Mouse (Mus musculus) kidney, adult 2 months (tissue): ENCODE measurements around the gene Erbb4. TPM values are rescaled to one million over a fixed set of nuclear protein-coding genes. Genes with fewer than 3 reads are reported as not detected.

ENCODE experiments used
- DNase-seq: peaks from one replicate; pipeline ENCODE4 v3.0.0; 2021
- H3K27ac ChIP-seq: fragments of 200-500 bp; 2 replicates; pipeline ENCODE4 v1.5.1; 2012; ENCODE audit warnings: low read depth, low read length, control low read depth, inconsistent platforms; ENCODE audit not compliant: insufficient read depth
- H3K27me3 ChIP-seq: fragments of 200-500 bp; replicated peaks from 2 replicates; pipeline ENCODE4 v1.6.1; 2012; ENCODE audit warnings: mild to moderate bottlenecking, moderate library complexity, low read length, inconsistent platforms; ENCODE audit not compliant: control insufficient read depth, insufficient read depth
- H3K36me3 ChIP-seq: fragments of 200-500 bp; 2 replicates; pipeline ENCODE4 v1.6.1; 2012; ENCODE audit warnings: mild to moderate bottlenecking, moderate library complexity, low read length, inconsistent platforms; ENCODE audit not compliant: control insufficient read depth, insufficient read depth
- H3K4me1 ChIP-seq: fragments of 200-500 bp; 2 replicates; pipeline ENCODE4 v1.6.1; 2011; ENCODE audit warnings: low read length; ENCODE audit not compliant: control insufficient read depth, insufficient read depth
- H3K4me3 ChIP-seq: fragments of 200-500 bp; 2 replicates; pipeline ENCODE4 v1.5.1; 2011; ENCODE audit warnings: mild to moderate bottlenecking, low read depth, low read length, control low read depth; ENCODE audit not compliant: insufficient read depth
- CTCF ChIP-seq: fragments of 200-500 bp; conservative IDR thresholded peaks from 2 replicates; pipeline ENCODE4 v1.5.1; 2011; ENCODE audit warnings: low read depth, mild to moderate bottlenecking, control low read depth, low read length, moderate library complexity, mixed read lengths; ENCODE audit not compliant: insufficient read depth, insufficient read length
- POLR2A ChIP-seq: fragments of 200-500 bp; IDR thresholded peaks from one replicate; pipeline ENCODE4 v1.6.1; 2011; ENCODE audit warnings: low read depth, low read length, control low read depth
- WGBS: fragments of 180-500 bp; shearing (Covaris S2); methylation state at CpG from one replicate; pipeline ENCODE4 v1.1.7; 2018; 5-methylcytosine and 5-hydroxymethylcytosine counted together
- polyA plus RNA-seq: library from polyadenylated mRNA; depleted of rRNA; stranded (reverse); fragments of >200 nt; gene quantifications from 2 replicates; pipeline ENCODE4 v1.2.3, GENCODE M21; 2012

The Erbb4 gene
- polyA plus RNA-seq, 1 experiment: 1.8 TPM

DNA sequence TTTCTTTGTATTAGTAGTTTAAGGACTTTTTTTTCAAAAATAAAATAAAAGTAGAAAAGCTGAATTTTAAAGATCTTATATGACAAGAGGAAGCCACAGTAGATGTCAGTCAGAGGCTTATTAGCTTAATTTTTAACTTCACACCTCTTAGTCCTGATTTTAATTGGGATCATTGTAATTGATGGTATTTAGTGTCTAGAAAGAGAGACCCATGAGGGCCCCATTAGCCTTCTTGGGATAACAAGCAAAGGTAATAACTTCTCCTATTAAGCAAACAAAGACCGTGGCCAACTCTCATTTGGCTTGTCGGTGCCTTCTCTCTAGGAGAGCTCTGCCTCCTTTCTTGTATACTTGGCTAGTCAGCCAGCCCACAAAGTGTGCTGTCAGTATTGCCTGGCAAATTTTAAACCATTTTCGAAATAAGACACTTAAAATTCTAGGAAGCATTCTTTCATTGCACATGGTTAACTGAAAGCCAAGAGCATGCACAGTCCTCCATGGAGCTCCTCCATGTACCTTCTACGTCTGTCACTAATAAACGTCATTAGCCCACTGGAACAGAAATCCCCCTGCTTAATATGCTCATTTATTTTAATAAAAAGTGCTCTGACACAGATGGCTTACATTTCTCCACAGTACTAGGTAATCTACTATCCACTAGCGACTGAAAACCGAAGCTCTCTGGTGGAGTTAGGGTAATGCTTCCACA lies 1001.9 kb downstream of the Erbb4 start:
- no peak overlapping the region for H3K4me3 ChIP-seq
- DNase-seq: no peak
- H3K27me3 ChIP-seq: no peaks in the 10 kb centered on the region; the same call in 1 of the 2 replicates
- no peaks in the 10 kb centered on the region for H3K36me3 ChIP-seq
- H3K27ac ChIP-seq: no peak overlapping the region
- no peaks in the 10 kb centered on the region for H3K4me1 ChIP-seq
- TF ChIP-seq CTCF (no peak), POLR2A (no peak)
- 59% methylated on average over 7 of the region's 7 CpGs for WGBS

DNA sequence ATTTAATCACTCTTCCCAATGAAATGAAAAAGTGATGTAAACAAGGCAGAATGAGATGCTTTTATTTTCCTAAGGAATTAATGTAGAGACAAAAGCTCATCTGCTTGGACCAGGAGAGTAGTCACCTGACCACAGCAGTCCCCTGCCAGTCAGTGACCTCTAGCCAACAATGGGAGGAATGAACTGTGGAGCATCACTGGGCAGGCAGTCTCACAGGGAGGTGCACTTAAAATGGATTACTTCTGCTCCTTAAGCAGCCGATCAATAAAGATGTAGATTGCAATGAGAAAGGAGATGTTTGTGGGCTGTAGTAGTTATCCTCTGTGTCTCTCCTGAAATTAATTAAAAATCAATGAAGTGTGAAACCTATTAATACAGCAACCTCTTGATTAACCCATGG lies 1018.2 kb downstream of the Erbb4 start:
- Histone ChIP-seq H3K4me1 (no peaks in the 10 kb centered on the region), H3K4me3 (no peak overlapping the region), H3K27me3 (no peaks in the 10 kb centered on the region), H3K36me3 (no peaks in the 10 kb centered on the region), H3K27ac (no peak overlapping the region)
- 69% methylated on average over 1 of the region's 1 CpGs for WGBS
- DNase-seq: no peak
- TF ChIP-seq CTCF (no peak), POLR2A (no peak)

DNA sequence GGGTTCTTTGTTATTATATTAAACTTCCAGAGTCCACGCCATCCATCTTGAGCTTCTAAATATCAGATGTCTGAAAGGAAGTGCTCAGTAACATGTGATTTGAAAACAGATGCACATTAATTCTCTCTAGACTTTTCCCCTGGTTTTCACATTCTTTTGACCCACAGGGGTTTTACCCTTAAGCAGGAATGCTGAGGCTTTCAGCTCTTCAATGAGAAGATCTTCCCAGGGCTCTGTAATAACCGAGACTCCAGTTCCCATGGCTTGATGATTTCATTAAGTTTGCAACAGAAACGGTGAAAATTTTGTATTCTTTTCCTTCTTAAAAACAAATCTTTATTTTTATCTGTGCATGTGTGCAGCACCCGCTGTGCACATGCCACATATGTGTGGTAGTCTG lies 1051.4 kb downstream of the Erbb4 start:
- Histone ChIP-seq H3K27ac (no peak overlapping the region), H3K4me3 (no peak overlapping the region), H3K36me3 (no peaks in the 10 kb centered on the region), H3K4me1 (no peaks in the 10 kb centered on the region), H3K27me3 (no peaks in the 10 kb centered on the region)
- DNase-seq: no peak
- 77% methylated on average over 4 of the region's 4 CpGs for WGBS
- TF ChIP-seq CTCF (no peak), POLR2A (no peak)

DNA sequence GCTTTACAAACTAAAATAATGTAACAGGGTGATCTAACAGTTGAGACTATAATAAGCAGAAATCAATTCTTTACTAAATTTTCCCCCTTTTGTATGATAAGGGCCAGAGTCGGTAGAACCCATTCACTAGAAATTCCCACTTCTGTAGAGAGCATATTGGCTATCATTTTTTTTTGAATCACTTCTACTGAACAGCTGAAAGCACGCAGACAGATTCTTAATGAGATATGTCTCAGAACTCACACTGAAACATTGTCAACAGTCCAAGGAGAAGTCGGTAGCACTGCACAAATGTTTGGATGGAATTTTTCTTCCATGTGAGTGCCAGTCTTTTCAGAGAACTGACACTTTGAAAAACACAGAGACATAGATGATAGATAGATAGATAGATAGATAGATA lies 1053.1 kb downstream of the Erbb4 start:
- Histone ChIP-seq H3K27ac (no peak overlapping the region), H3K4me3 (no peak overlapping the region), H3K4me1 (no peaks in the 10 kb centered on the region), H3K27me3 (no peaks in the 10 kb centered on the region), H3K36me3 (no peaks in the 10 kb centered on the region)
- no peak for DNase-seq
- WGBS: 80% methylated on average over 3 of the region's 3 CpGs
- no peak for TF ChIP-seq POLR2A
- no peak for TF ChIP-seq CTCF

DNA sequence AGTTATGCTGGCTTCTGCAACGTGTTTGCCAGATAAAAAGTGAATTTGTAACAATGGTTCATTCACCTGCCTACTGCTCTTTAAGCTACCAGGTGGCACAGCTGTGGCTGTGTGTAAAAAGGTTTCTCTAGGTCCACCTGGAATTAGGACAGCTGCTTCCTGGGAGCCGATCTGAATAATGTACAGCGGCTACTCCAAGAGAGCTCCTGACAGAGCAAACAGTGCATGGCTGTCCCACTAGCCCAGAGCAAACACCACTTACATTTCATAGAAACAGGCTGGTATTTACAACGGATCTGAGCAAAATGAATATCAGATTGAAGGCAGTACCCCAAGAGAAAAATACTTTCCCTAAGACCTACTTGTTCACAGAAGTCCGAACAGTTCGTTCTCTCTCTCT lies 1058.0 kb downstream of the Erbb4 start:
- Histone ChIP-seq H3K27ac (no peak overlapping the region), H3K27me3 (no peaks in the 10 kb centered on the region), H3K36me3 (no peaks in the 10 kb centered on the region), H3K4me3 (no peak overlapping the region), H3K4me1 (no peaks in the 10 kb centered on the region)
- WGBS: 68% methylated on average over 6 of the region's 6 CpGs
- no peak for TF ChIP-seq CTCF
- TF ChIP-seq POLR2A: no peak
- DNase-seq: no peak

DNA sequence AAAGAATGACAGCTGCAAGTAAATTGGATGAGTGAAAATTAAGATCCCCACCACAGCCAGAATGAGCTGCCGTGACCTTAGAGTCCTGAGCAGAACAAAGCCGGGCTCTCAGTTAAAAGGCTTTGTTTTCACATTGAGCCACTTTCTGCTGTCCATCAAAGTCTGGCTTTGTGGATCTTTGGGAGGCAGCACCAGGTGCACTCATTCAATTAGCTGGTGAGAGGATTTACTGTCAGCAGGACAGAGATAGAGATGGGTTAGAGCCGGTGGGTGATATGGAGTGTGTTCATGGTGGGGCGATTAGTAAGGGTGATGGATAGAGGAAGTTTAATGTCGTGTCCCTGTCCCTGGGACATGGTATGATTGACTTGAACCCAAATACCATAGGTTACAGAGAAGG lies 1060.7 kb downstream of the Erbb4 start:
- no peaks in the 10 kb centered on the region for H3K4me1 ChIP-seq
- TF ChIP-seq CTCF (no peak), POLR2A (no peak)
- no peaks in the 10 kb centered on the region for H3K36me3 ChIP-seq
- H3K27me3 ChIP-seq: no peaks in the 10 kb centered on the region
- DNase-seq: no peak
- no peak overlapping the region for H3K4me3 ChIP-seq
- H3K27ac ChIP-seq: no peak overlapping the region
- WGBS: 30% methylated on average over 5 of the region's 5 CpGs

DNA sequence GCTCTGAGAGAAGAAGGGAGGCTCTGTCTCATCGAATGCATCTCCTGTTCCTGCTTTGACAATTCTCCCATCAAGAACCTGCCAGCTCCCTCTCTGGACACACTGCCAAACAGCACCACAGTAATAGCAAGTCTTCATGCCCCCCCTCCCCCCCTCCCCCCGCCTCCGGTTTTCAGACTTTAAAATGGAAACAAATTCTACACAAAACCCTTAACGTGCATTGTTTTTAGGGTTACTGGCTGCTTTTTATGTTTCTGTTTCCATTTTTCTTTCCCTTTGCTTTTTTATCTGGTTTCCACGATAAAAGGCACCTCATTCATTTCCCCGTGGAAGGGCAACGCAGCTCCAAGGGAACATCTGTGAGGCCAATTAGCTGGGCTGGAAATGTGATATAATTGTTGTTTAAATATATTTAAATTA lies 1061.3 kb downstream of the Erbb4 start:
- DNase-seq: no peak
- 11% methylated on average over 7 of the region's 7 CpGs for WGBS
- Histone ChIP-seq H3K4me3 (no peak overlapping the region), H3K4me1 (no peaks in the 10 kb centered on the region), H3K27ac (no peak overlapping the region), H3K27me3 (no peaks in the 10 kb centered on the region), H3K36me3 (no peaks in the 10 kb centered on the region)
- TF ChIP-seq CTCF: no peak
- TF ChIP-seq POLR2A: no peak
